Mouse (Mus musculus): ENCODE results near the gene Mynn.

Mynn gene

DNA sequence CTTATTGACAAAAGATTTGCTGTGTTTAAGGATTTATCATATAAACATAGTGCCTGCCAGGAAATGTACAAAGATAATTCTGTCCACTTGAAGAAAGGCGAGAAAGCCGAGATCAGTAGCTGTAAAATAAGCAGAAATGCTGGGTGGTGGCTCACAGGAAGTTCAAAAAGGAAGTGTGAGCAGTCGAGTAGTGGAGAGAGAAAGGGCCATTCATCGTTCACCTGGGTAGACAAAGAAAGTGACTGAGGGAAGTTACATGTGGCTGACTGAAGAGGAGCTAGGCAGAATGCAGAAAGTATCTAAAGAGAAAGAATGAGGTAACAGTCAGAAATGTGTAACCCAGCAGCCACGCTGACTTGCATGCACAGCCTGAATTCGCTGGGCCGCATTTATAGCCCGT, 18.3 kb downstream of the Mynn start:
- in situ Hi-C loops (cut with MboI; ENCODE audit: unreplicated experiment in 2 of 2): loop anchor here (25.0 kb wide), 2 partner anchors 1767 to 1892 kb away; partner anchors contain the start of genes Pik3ca (in 1 of the 2) and Zfp639 (in 1 of the 2)

DNA sequence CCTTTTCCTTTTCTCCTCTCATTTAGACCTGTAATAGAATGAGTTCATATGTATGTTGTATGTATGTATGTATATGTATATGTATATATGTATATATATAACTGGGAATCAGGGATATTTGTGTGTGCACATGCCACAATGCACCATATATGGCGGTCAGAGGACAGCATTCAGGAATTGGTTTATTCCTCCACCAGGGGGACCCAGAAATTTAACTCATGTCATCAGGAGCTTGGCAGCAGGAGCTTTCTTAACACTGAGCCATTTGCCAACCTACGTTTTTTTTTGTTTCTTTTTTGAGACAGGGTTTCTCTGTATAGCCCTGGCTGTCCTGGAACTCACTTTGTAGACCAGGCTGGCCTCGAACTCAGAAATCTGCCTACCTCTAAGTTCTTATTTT, 31.8 kb downstream of the Mynn start:
- in situ Hi-C loops (cut with MboI; ENCODE audit: unreplicated experiment in 2 of 2): no loop called here

DNA sequence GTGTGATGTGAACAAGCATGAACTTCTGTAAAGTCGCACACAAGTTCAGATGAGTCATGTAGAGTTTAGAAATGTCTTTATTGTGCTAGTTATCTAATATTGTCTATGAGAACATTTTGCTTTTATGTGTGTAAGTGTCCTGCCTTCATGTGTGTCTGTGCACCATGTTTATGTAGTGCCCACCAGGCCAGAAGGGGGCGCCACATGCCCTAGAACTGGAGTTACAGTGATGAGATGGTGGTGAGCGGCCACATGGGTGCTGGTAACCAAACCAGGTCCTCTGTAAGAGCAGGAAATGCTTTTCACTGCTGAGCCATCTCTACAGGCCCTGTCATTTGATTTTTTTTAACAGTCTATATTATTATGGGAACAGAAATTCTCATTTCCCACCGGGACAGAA, 33.8 kb downstream of the Mynn start:
- in situ Hi-C loops (cut with MboI; ENCODE audit: unreplicated experiment in 2 of 2): no loop called here

DNA sequence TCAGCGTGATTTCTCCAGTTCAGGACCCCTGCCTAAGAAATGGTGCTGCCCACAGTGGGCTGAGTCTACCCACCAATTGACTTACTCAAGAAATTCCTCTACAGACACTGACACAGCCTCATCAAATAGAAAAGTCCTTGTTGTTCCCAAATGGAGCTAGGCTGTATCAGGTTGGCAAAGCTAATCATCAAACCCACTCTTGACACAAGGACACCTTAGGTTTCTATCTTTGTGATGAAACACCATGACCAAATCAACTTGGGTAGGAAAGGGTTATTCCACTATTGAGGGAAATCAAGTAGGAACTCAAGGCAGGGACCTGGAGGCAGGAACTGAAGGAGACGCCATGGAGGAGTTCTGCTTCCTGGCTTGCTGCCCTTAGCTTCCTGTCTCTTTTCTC, 42.3 kb downstream of the Mynn start, which contains the start of gene Lrriq4:
Gene Lrriq4 (plus strand): TSS at position 301 of the 400 bp plus-strand sequence.
- in situ Hi-C loops (cut with MboI; ENCODE audit: unreplicated experiment in 2 of 2): no loop called here

DNA sequence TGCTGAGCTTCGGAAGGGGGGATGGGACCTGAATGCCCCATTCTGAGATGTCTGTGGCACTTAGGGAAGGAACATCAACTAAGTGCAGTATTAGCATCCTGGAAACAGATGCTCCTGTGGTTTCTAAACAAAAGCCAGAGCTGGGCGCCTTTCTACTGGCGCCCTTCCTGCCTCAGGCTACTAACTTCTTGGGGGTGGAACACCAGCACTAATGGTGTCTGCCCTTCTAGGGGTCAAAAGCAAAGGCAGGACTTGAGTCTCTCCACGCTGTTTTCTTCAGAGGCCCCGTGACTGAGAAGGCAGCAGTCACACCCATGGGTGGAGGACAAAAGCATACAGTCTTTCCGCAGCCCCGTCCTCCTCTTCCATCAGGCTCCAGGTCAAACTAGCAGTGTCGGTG, 44.9 kb downstream of the Mynn start:
- in situ Hi-C loops (cut with MboI; ENCODE audit: unreplicated experiment in 2 of 2): no loop called here

DNA sequence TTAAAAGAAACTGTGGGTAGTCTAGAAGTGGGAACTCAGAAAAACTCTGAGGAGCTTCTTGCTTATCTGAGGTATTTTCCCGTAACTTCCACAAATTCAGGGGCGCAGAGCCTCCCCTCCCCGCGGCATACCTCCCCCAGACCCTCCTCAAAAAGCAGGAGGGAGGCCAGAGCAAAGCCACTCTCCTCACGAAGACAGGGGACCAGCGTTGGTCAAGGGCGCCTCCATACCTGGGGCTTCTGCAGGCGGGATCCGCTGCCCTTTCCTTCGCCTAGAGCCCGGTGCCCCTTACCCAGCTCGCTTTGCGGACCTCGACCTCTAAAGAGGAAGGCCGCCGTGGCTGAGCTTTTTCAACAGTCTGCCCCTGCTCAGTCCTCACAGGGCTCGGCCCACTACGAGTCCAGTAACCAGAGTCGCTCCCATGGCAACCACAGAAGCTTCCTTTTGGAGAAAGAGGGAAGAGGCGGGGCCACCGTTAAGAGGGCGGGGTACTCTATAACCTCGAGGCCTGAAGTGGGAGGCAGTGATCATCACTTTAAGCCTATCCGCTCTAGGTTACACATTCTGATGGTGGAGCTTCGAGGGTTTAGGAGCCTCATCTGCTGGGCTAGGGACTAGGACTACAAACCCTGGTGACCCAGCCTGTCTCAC, 45.7 kb downstream of the Mynn start, which contains the start of gene Lrrc34:
Gene Lrrc34 (minus strand): TSS at position 430 of the 651 bp plus-strand sequence.
- in situ Hi-C loops (cut with MboI; ENCODE audit: unreplicated experiment in 2 of 2): no loop called here

DNA sequence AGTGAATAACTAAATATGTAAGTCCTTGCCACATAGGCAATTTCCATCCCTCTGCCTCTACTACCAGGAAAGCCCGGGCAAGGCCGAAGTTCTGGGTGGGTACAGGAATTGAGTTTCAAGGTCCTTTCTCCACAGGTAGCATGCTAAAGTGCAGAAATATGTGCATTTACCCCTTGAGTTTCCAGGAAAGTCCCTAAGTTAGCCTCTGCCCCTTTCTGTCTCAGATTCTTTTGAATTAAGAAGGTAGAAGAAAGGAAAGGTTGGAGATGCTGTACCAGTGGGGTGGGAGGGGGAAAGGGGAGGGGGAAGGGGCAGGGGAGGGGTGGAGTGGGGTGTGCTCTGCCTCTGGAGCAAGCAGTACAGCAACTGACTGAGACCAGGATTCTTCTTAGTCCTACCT, 46.6 kb downstream of the Mynn start:
- in situ Hi-C loops (cut with MboI; ENCODE audit: unreplicated experiment in 2 of 2): no loop called here

DNA sequence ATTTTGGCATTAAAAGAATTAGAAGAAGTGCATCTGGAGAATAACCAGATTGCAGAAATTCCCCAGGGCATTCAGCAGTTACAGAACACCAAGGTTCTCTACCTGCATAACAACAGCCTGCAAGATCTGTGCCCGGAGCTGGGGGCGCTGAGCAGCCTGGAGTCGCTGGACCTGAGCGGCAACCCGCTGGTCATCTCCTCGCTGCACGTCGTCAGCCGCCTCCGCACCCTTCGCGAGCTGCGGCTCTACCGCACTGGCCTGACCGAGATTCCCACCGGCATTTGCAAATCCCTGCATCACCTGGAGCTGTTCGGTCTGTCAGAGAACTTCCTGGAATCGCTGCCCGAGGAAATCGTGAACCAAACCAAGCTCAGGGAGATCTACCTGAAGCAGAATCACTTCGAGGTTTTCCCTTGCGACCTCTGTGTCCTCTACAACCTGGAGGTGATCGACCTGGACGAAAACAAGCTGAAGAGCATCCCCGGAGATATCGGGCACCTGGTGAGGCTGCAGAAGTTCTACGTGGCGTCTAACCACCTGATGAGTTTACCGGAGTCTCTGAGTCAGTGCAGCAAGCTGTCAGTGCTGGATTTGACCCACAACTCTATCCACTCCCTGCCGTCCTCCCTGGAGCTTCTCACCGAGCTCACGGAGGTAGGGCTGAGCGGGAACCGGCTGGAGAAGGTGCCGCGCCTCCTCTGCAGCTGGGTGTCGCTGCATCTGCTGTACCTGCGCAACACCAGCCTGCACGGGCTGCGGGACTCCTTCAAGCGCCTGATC, 48.4 kb downstream of the Mynn start:
- in situ Hi-C loops (cut with MboI; ENCODE audit: unreplicated experiment in 2 of 2): no loop called here

DNA sequence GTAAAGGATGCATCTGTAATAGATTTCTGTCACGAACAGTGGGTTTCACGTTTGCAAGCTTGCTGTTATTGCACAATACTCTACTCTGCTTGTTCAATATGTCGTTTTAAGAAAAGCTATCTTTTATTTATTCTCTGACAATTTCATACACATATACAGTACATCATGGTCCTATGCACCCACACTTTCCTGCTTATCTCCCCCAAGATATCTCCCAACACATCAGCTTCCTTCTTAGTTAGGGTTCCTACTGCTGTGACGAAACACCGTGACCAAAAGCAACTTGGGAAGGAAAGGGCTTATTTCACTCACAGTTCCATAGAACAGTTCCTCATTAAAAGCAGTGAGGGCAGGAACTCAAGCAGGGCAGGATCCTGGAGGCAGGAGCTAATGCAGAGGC, 54.1 kb downstream of the Mynn start:
- in situ Hi-C loops (cut with MboI; ENCODE audit: unreplicated experiment in 2 of 2): no loop called here

DNA sequence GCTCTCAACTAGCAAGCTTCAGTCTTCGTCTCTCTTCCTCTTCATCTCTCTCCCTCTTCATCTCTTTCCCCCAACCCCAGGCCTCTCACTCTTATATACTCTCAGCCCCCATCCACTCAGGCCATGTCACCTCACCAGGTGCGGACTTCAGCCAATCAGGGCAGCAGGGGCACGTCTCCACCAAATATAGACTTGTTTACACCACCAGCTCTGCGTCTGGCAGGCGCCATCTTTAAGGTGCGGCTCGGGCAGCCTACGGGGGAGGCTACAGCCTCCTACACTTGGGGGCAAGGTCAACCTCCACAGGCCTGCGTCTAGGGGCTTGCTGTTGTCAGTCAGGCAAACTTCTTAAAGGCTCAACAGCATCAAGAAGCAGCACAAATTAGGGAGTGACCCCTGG, 56.6 kb downstream of the Mynn start:
- in situ Hi-C loops (cut with MboI; ENCODE audit: unreplicated experiment in 2 of 2): no loop called here

All from v-Abl transformed pro-B cells (cell line).